Mouse (Mus musculus) intestine, postnatal 0 days (tissue): ENCODE measurements around the gene Nptxr. TPM values are rescaled to one million over a fixed set of nuclear protein-coding genes. Genes with fewer than 3 reads are reported as not detected.
A peak's percentile ranks its signal among the peaks of the same experiment; 100 is the strongest.

Experiments used
- ATAC-seq: fragments of 200-750 bp; cut with Nextera tagmentation; 2 replicates; pipeline ENCODE4 v1.8.0; 2017; ENCODE audit warnings: mild to moderate bottlenecking, moderate TSS enrichment, moderate library complexity
- H3K27ac ChIP-seq: fragments of 300-500 bp; sonication (generic); 2 replicates; pipeline ENCODE4 v1.5.1; 2014; ENCODE audit warnings: mild to moderate bottlenecking, low read depth, low read length, moderate library complexity
- H3K27me3 ChIP-seq: fragments of 300-500 bp; sonication (generic); replicated peaks from 2 replicates; pipeline ENCODE4 v1.6.1; 2014; ENCODE audit warnings: low read length, mixed read lengths; ENCODE audit not compliant: control insufficient read depth, insufficient read depth
- H3K36me3 ChIP-seq: fragments of 300-500 bp; sonication (generic); 2 replicates; pipeline ENCODE4 v1.6.1; 2014; ENCODE audit warnings: mild to moderate bottlenecking, moderate library complexity; ENCODE audit not compliant: control insufficient read depth, insufficient read depth
- H3K4me1 ChIP-seq: fragments of 300-500 bp; sonication (generic); replicated peaks from 2 replicates; pipeline ENCODE4 v1.6.1; 2014; ENCODE audit warnings: antibody characterized with exemption, low read length, mixed read lengths; ENCODE audit not compliant: control insufficient read depth, insufficient read depth
- H3K4me2 ChIP-seq: fragments of 300-500 bp; sonication (generic); replicated peaks from 2 replicates; pipeline ENCODE4 v1.6.1; 2014; ENCODE audit warnings: low read depth, mild to moderate bottlenecking, moderate library complexity
- H3K4me3 ChIP-seq: fragments of 300-500 bp; sonication (generic); 2 replicates; pipeline ENCODE4 v1.5.1; 2014; ENCODE audit warnings: low read depth, low read length
- H3K9ac ChIP-seq: fragments of 300-500 bp; sonication (generic); 2 replicates; pipeline ENCODE4 v1.6.1; 2014; ENCODE audit warnings: mild to moderate bottlenecking, low read depth, low read length
- H3K9me3 ChIP-seq: fragments of 300-500 bp; sonication (generic); 2 replicates; pipeline ENCODE4 v1.6.1; 2016; ENCODE audit warnings: mixed run types; ENCODE audit not compliant: control insufficient read depth
- CTCF ChIP-seq: sonication (generic); IDR thresholded peaks from 2 replicates; pipeline ENCODE4 v1.5.1; 2016; ENCODE audit warnings: low read depth, mild to moderate bottlenecking, control low read depth, antibody characterized with exemption, moderate library complexity
- WGBS: fragments of 180-500 bp; shearing (Covaris S2); extraction: QIAGEN DNeasy Blood & Tissue Kit; methylation state at CpG from one replicate; pipeline ENCODE4 v1.1.7; 2014; 5-methylcytosine and 5-hydroxymethylcytosine counted together
- polyA plus RNA-seq: library from polyadenylated mRNA; unstranded; fragments of >200 nt; fragmentation: Nextera tagmentation; extraction: Ambion mirVana; gene quantifications from 2 replicates; pipeline ENCODE4 v1.2.1, GENCODE M21; 2015

Gene Nptxr
- polyA plus RNA-seq, 1 experiment from 2014 or later, result 1.6 TPM

DNA sequence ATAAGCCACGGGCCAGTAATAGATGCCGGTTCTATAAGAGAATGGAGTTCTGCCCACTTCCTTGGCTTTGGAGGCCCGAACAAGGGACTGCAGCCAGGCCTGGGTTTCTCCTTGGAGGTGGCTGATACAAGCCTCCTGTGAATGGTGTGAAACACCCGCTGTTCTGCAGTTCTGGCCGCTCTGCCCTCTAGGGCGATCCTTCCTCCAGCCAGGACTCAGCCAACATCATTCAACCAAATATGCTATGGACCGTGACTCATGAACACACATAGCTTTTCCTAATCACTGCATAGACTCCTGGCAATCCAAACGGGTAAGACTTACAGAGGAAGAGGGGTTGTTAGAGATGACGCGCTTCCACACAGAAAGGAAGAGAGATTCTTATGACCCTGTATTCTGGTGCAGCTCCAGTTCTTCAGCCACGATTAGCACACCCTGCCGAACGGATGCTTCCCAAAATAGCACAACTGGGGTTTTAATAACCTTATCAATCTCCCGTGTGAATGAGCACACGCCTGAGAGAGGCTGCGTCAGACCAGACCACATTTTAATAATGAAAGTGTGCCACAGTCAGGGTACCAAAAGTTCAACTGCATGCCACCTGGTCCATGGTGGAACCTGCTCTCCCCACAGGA lies 37.1 kb downstream of the Nptxr start:
- Histone ChIP-seq H3K27me3 (no peaks in the 10 kb centered on the region), H3K27ac (no peak overlapping the region), H3K4me1 (no peaks in the 10 kb centered on the region), H3K4me2 (no peak overlapping the region), H3K9me3 (no peaks in the 10 kb centered on the region), H3K4me3 (no peak overlapping the region), H3K9ac (no peak overlapping the region), H3K36me3 (peaks cover 11% of the 10 kb centered on the region; the same call in 1 of the 2 replicates)
- WGBS, result 78% methylated on average over 16 of the region's 16 CpGs
- TF ChIP-seq CTCF, result no peak
- ATAC-seq, result no peak

DNA sequence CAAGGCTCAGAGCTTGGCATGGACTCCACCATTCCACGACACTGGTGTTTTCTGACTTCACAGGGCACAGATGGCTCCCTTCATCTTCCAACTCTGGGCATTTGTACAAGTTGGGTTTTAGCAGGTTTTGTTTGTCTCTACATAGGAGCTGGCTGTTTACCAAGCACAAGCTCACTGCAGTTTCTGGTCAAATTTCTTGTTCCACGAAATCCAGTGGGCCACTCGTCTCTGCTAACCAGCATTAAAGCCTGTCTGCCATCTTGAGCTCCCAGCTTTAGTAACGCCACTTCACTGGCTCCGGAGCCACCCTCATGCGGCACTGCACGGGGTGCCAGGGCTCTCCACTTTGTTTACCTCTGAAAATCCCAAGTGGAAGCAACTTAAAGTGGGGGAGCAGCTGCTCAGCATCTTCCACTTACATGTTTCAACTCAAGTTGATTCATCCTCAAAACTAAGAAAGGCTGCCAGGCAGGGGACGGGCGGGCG lies 37.9 kb downstream of the Nptxr start:
- no peak for ATAC-seq
- Histone ChIP-seq H3K36me3 (peaks cover 17% of the 10 kb centered on the region), H3K9ac (no peak overlapping the region), H3K27ac (no peak overlapping the region), H3K4me3 (no peak overlapping the region), H3K4me1 (no peaks in the 10 kb centered on the region), H3K9me3 (no peaks in the 10 kb centered on the region), H3K4me2 (no peak overlapping the region), H3K27me3 (no peaks in the 10 kb centered on the region)
- WGBS, result 74% methylated on average over 10 of the region's 10 CpGs
- no peak for TF ChIP-seq CTCF

DNA sequence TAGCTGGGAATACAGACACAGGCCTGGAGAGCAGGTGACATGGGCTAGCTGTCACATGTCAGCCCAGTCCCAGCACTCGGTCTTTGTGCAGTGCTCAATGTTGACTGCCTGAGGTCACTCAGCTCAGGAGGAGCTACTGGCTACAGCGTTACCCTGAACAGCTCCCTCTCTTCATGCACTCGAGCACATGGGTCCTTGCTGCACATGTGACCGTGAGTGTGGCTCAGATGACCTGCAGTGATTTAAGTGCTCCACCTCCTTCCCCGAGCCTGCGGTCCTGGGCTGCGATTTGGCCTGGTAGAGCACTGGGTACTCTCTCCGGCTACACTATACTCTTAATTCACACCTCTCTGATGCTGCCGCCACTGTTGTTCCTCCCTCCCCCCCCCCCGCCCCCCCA lies 38.4 kb downstream of the Nptxr start:
- Histone ChIP-seq H3K4me2 (no peak overlapping the region), H3K9me3 (no peaks in the 10 kb centered on the region), H3K9ac (no peak overlapping the region), H3K4me1 (no peaks in the 10 kb centered on the region), H3K27me3 (no peaks in the 10 kb centered on the region), H3K27ac (no peak overlapping the region), H3K4me3 (no peak overlapping the region), H3K36me3 (peaks cover 21% of the 10 kb centered on the region)
- no peak for TF ChIP-seq CTCF
- no peak for ATAC-seq
- 62% methylated on average over 9 of the region's 10 CpGs for WGBS

DNA sequence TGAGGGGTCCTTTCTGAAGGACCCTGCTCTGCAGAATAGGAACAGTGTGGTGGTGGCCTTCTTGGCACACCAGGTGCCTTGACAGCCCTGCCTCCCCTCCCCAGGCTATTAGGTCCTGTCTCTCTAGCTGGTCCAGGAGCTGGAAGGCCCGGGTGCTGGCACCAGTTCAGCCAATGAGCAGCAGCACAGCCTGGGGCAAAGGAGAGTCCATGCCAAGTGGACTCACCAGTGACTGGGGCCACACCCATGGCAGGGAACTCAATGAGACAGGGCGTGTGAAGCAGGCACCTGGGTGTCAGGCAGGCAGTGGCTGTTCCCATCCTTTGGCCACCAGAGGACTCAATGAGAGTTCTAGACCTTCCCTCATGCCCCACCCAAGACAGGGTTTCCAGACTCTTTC lies 39.2 kb downstream of the Nptxr start:
- TF ChIP-seq CTCF, result no peak
- peak; percentile 52 for ATAC-seq
- no peaks in the 10 kb centered on the region for H3K9me3 ChIP-seq
- no peak overlapping the region for H3K27ac ChIP-seq
- no peaks in the 10 kb centered on the region for H3K27me3 ChIP-seq
- H3K4me2 ChIP-seq, result no peak overlapping the region
- H3K36me3 ChIP-seq, result peaks cover 23% of the 10 kb centered on the region
- H3K4me3 ChIP-seq, result no peak overlapping the region
- H3K9ac ChIP-seq, result no peak overlapping the region
- 59% methylated on average over 2 of the region's 2 CpGs for WGBS
- H3K4me1 ChIP-seq, result no peaks in the 10 kb centered on the region

DNA sequence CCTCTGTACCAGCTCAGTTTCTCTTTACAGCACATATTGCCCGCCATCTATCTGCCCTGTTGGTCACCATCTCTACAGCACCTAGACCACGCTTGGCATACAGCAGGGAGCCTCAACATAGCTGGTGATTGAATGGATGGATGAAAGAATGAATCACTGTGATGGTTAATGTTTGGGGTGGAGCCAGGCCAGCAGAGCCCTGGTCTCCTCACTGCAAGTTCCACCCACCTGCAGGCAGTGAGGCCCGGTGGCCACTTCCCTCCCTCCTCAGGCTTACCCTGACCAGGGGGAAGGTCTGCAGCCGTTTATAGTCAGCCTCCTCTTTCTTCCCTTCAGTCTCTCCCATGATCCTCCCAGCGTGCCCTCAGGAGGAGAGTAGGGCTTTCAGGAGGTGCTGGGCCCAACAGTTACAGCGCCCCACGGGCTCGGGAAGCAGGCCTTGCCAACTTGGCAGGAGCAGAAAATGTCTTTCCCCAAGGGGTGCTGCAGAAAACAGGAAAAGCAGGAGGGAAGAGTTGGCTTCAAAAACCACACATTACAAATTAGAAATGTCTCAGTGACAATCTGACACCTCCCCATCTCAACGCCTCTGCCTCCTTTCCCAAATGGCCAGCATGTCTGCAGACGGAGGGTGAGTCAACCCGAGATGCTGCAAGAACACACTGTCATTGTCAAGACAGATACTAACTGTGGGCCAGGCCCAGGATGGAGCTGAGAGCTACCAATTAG lies 39.9 kb downstream of the Nptxr start:
- TF ChIP-seq CTCF, result no peak
- 79% methylated on average over 11 of the region's 11 CpGs for WGBS

DNA sequence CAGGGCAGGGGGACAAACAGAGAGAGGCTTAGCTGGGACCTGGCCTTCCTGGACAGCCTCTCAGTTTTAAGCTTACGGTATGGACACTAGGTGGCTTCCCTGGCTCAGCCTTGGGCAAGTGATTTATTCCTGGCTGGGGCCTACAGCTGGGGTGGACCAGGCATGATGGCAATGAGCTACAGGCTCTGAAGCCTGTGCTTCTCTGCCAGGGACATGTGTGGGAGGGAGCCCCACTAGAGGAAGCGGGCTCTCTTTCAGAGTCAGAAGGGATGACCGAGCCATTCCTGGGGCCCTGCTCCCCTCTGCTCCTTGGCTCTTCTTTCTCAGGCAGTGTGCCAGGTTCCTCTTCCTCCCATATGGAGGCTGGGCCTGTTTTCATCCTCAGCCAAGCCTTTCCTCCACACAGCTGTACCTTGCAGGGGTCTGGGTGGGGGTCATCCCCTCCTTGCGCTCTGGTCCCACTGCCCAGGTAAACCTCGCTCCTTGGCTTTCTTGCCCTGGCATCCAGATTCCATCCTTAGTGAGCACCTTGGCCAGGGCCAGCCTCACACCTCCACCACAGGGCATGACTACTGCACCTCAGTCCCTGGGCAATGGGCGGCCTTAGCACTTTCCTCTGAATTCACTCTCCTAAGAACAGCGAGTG lies 40.8 kb downstream of the Nptxr start:
- 0 out of 2 replicates have a peak, but pooled peaks have one; percentile 6 for TF ChIP-seq CTCF
- H3K36me3 ChIP-seq, result peaks cover 23% of the 10 kb centered on the region
- no peak overlapping the region for H3K4me2 ChIP-seq
- ATAC-seq, result no peak
- 86% methylated on average over 7 of the region's 7 CpGs for WGBS
- H3K4me3 ChIP-seq, result no peak overlapping the region
- H3K4me1 ChIP-seq, result no peaks in the 10 kb centered on the region
- no peak overlapping the region for H3K9ac ChIP-seq
- no peak overlapping the region for H3K27ac ChIP-seq
- H3K27me3 ChIP-seq, result no peaks in the 10 kb centered on the region
- no peaks in the 10 kb centered on the region for H3K9me3 ChIP-seq

More for the DNA sequence above, 39.9 kb downstream of the Nptxr start:
- H3K27ac ChIP-seq, result no peak overlapping the region
- H3K27me3 ChIP-seq, result no peaks in the 10 kb centered on the region
- no peak overlapping the region for H3K4me3 ChIP-seq
- no peak overlapping the region for H3K4me2 ChIP-seq
- no peaks in the 10 kb centered on the region for H3K9me3 ChIP-seq
- H3K36me3 ChIP-seq, result peaks cover 23% of the 10 kb centered on the region
- ATAC-seq, result no peak
- H3K4me1 ChIP-seq, result no peaks in the 10 kb centered on the region
- no peak overlapping the region for H3K9ac ChIP-seq
